Mouse (Mus musculus) cerebellum, postnatal 25 days (tissue): ENCODE measurements at regions not wholly inside any gene's neighbourhood (a gene's known extent, or its start where the extent isn't known, plus 50 kb on each side); places are given as distances from the start of the nearest gene placed in this dataset.

Experiments used
- DNase-seq, 2 experiments: peaks; one replicate each; pipeline ENCODE4 v3.0.0; 2021; ENCODE audit warnings: mixed read lengths in 2 of 2

GRCm38 (mm10) chr8:87417466-87417865, 54.9 kb downstream of the Cbln1 start:
- DNase-seq, result peak; percentile 32 to 36

GRCm38 (mm10) chr8:87415051-87415630, 57.3 kb downstream of the Cbln1 start:
- DNase-seq, result no peak

- no peak for DNase-seq
These were observed 83.4 kb downstream of the Cbln1 start for GRCm38 (mm10) chr8:87389016-87389415.

- DNase-seq, result no peak
These were observed 88.7 kb downstream of the Cbln1 start for GRCm38 (mm10) chr8:87383527-87384206.

GRCm38 (mm10) chr8:87382311-87382710, 90.1 kb downstream of the Cbln1 start:
- DNase-seq, result no peak

GRCm38 (mm10) chr8:87380791-87381190, 91.6 kb downstream of the Cbln1 start:
- DNase-seq, result no peak

- no peak for DNase-seq
These were observed 93.1 kb downstream of the Cbln1 start for GRCm38 (mm10) chr8:87379296-87379695.

GRCm38 (mm10) chr8:87374044-87374443, 98.4 kb downstream of the Cbln1 start:
- no peak for DNase-seq

- no peak for DNase-seq
These were observed 98.9 kb downstream of the Cbln1 start for GRCm38 (mm10) chr8:87373535-87373934.

- DNase-seq, result peak; percentile 30 to 32
These were observed 100.3 kb downstream of the Cbln1 start for GRCm38 (mm10) chr8:87372061-87372460.

GRCm38 (mm10) chr8:87370194-87370593, 102.2 kb downstream of the Cbln1 start:
- DNase-seq, result no peak

- DNase-seq, result peak; percentile 50 to 51
These were observed 121.9 kb downstream of the Cbln1 start for GRCm38 (mm10) chr8:87350471-87350870.

GRCm38 (mm10) chr8:87349781-87350181, 122.6 kb downstream of the Cbln1 start:
- peak; percentile 74 to 75 for DNase-seq

GRCm38 (mm10) chr8:87329371-87329770, 143.0 kb downstream of the Cbln1 start:
- DNase-seq, result no peak

GRCm38 (mm10) chr8:87314570-87314969, 157.8 kb downstream of the Cbln1 start:
- no peak for DNase-seq

GRCm38 (mm10) chr8:87311282-87311681, 161.1 kb downstream of the Cbln1 start:
- DNase-seq, result peak; percentile 50 to 70

- no peak for DNase-seq
These were observed 164.1 kb downstream of the Cbln1 start for GRCm38 (mm10) chr8:87308311-87308710.

GRCm38 (mm10) chr8:87305001-87305400, 167.4 kb downstream of the Cbln1 start:
- DNase-seq, result no peak

GRCm38 (mm10) chr8:87303522-87303921, 168.9 kb downstream of the Cbln1 start:
- DNase-seq, result no peak

GRCm38 (mm10) chr8:87297761-87298160, 174.6 kb downstream of the Cbln1 start:
- peak in 1 of 2 experiments; percentile 63 for DNase-seq

GRCm38 (mm10) chr8:87297331-87297730, 175.1 kb downstream of the Cbln1 start:
- peak; percentile 93 to 94 for DNase-seq

- peak; percentile 68 to 77 for DNase-seq
These were observed 186.3 kb downstream of the Cbln1 start for GRCm38 (mm10) chr8:87286059-87286458.

GRCm38 (mm10) chr8:87284356-87284755, 188.1 kb downstream of the Cbln1 start:
- DNase-seq, result no peak

- DNase-seq, result peak in 1 of 2 experiments; percentile 49
These were observed 189.9 kb downstream of the Cbln1 start for GRCm38 (mm10) chr8:87282511-87282910.

- peak in 1 of 2 experiments; percentile 31 for DNase-seq
These were observed 199.1 kb downstream of the Cbln1 start for GRCm38 (mm10) chr8:87273328-87273727.
